Mouse (Mus musculus) gastrocnemius, postnatal 25 days (tissue): Measurements from ENCODE around the gene Rps3. TPM values are rescaled to one million over a fixed set of nuclear protein-coding genes. Genes with fewer than 3 reads are reported as not detected.

Experiments used
- DNase-seq: peaks from one replicate; pipeline ENCODE4 v3.0.0; 2022
- total RNA-seq, 2 experiments: library from RNA; stranded (reverse); gene quantifications; 1 replicate in 1 of 2; 2 replicates in 1 of 2; pipeline ENCODE4 v1.2.3; 2021

Rps3 gene
- total RNA-seq, 2 experiments from 2014 or later = 239 to 240 TPM

GRCm38 (mm10) chr7:99443164-99443563 is 40.4 kb downstream of the Rps3 start:
- no peak for DNase-seq

GRCm38 (mm10) chr7:99441534-99442072 is 41.9 kb downstream of the Rps3 start:
- DNase-seq = peak; percentile 33

GRCm38 (mm10) chr7:99438881-99439280 is 44.7 kb downstream of the Rps3 start:
- DNase-seq = no peak

- DNase-seq = no peak
Measured at GRCm38 (mm10) chr7:99436530-99436929, 47.0 kb downstream of the Rps3 start.

- DNase-seq = no peak
Measured at GRCm38 (mm10) chr7:99434672-99435250, 48.8 kb downstream of the Rps3 start.

- no peak for DNase-seq
Measured at GRCm38 (mm10) chr7:99432863-99433262, 50.7 kb downstream of the Rps3 start.

- DNase-seq = no peak
Measured at GRCm38 (mm10) chr7:99432248-99432647, 51.3 kb downstream of the Rps3 start.

GRCm38 (mm10) chr7:99430246-99430645 is 53.3 kb downstream of the Rps3 start:
- no peak for DNase-seq

- no peak for DNase-seq
Measured at GRCm38 (mm10) chr7:99429786-99430185, 53.8 kb downstream of the Rps3 start.

- no peak for DNase-seq
Measured at GRCm38 (mm10) chr7:99428836-99429235, 54.7 kb downstream of the Rps3 start.

GRCm38 (mm10) chr7:99427987-99428386 is 55.6 kb downstream of the Rps3 start:
- no peak for DNase-seq

Other genes starting within 250 kb of the Rps3 start
- not detected for gene Mogat2, start 245.1 kb downstream of the Rps3 start, total RNA-seq
- gene Map6, start 216.3 kb downstream of the Rps3 start, total RNA-seq = 1 to 10 TPM; 3.1 to 3.4 TPM
- gene Serpinh1, start 130.5 kb downstream of the Rps3 start, total RNA-seq = 100 to 1,000 TPM; 123 to 166 TPM
- 1 to 10 TPM; 2.6 to 3.0 TPM for gene Gdpd5, start 102.3 kb downstream of the Rps3 start, total RNA-seq
- gene Klhl35, start 17.7 kb downstream of the Rps3 start, total RNA-seq = not detected
- 10 to 100 TPM; 12.4 to 15.6 TPM for gene Arrb1, start 51.7 kb upstream of the Rps3 start, total RNA-seq
- 10 to 100 TPM; 42.5 to 46.1 TPM for gene Tpbgl, start 143.4 kb upstream of the Rps3 start, total RNA-seq
- 1 to 10 TPM; 3.9 to 4.7 TPM for gene Slco2b1, start 227.6 kb upstream of the Rps3 start, total RNA-seq
- gene Olfr520, start 246.5 kb upstream of the Rps3 start, total RNA-seq = not detected